Mouse (Mus musculus) layer of hippocampus, adult 9-10 months (tissue): ENCODE data around the gene Llgl2.

Experiments used
- DNase-seq: peaks from one replicate; pipeline ENCODE4 v3.0.0; 2022; ENCODE audit warnings: low spot score

Llgl2 gene

DNA sequence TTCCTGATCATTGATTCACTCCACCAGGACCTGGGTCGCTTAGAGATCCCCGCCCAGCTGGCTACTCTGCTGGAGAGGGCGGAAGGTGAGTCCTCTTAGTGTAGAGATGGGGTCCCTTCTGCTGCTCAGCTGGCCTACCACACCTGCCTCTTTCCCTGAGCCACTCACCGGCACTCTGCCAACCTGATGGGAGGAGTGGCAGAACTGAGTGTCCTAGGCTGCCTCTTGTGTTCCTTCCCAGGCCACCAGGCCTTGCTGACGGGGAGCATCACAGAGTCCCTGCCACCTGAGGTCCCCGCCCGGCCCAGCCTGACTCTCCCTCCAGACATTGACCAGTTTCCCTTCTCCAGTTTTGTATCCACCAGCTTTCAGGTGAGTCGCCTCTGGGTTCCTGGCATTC, 54.2 kb downstream of the Llgl2 start:
- DNase-seq, result no peak

DNA sequence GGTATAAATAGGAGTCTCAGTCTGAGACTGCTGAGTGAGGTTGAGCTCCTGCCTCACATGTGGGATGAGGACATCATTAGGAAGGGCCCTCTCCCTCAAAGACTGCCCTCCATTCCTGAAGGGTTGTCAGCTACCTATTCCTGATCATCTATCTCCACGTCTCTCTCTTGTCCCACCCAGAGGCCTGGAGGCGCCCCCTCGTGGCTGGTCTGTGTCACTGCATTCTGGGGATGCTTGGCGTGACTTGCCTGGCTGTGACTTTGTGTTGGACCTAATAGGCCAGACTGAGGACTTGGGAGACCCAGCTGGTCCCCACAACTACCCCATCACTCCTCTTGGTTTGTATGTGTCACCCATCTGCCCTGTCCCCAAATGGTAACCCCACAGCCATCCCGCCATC, 57.2 kb downstream of the Llgl2 start:
- no peak for DNase-seq

DNA sequence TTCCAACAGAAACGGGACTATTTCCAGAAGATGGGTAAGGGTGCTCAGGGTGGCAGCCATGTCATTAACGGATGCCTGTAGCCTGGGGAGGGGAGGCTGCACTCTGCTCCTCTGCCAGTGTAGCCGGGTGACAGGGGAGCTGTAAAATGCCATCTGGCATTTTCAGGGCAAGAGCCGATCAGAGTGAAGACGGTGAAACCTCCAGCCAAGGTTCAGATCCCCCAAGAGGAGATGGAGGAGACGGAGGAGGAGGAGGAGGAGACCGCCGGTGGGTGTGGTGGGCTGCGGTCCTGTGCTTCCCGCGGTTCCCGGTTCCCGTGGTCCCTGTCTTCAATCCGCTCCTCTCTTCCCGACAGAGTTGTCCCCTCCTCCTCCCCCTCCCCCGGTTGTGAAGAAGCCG, 59.4 kb downstream of the Llgl2 start:
- no peak for DNase-seq

DNA sequence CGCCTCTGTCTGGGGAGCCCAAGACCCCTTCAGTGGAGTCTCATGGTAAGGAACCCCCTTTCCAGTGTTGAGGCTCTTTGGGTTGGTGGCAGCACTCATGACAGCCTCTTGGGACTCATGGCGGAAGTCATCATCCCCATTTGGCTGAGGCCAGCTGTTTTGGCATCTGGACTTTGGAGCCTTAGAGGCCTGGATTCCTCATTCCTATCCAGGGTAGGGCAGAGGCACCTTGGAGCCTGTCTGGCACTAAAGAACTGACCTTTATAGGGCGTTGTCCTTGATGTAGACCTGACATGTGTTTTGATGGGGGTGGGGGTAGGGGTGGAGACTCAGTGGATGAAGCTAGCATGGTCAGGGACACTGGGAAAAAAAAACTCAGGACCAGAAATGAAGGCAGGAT, 60.5 kb downstream of the Llgl2 start:
- DNase-seq, result no peak

DNA sequence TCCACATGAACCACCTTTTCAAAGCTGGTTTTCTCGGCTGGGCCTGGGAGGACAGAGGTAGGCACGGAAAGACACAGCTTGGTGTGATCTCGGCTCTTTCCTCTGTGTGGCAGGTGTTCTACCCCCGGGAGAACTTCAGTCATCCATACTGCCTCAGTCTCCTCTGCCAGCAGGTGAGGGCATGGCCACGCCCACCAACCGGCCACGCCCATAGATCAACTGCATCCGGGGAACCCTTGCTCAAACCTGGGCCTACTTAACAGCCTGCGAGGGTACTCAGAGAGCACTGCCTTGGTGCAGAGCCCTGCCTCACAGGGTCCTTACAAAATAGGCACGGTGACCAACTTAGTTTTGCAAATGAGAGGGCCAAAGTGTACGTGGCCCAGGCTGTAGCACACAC, 61.4 kb downstream of the Llgl2 start:
- no peak for DNase-seq

DNA sequence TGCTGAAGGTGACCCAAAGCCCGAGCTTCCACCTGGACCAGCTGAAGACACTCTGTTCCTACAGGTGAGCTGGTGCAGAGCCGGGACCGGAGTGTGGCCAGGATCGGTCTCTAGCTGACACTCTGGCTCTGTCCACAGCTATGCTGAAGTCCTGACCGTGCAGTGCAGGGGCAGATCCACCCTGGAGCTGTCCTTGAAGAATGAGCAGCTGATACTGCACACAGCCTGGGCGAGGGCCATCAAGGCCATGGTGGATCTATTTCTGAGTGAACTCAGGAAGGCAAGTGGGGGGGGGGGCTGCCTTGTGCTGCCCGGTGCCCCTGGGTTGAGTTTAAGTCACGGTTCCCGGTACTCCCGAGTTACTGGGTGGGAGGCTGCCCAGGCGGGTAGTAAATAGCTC, 62.6 kb downstream of the Llgl2 start:
- DNase-seq, result no peak

DNA sequence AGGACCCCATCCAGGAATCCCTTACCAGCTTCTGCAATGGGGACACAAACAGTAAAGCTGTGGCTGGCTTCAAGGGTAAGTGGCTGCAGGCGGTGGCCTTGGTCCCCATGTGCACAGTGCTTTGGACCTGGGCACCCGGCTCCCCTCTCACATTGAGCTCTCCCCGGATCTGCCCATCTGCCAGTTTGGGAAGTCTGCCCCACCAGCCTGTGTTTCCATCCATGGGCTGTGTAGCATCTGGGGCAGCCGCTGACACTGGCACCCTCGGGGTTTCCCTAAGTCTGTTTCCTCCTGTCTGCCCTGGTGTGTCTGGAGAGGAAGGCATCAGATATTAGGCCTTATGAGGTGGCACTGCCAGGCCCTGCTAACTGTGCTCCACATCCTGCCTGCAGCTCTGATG, 64.2 kb downstream of the Llgl2 start:
- no peak for DNase-seq

DNA sequence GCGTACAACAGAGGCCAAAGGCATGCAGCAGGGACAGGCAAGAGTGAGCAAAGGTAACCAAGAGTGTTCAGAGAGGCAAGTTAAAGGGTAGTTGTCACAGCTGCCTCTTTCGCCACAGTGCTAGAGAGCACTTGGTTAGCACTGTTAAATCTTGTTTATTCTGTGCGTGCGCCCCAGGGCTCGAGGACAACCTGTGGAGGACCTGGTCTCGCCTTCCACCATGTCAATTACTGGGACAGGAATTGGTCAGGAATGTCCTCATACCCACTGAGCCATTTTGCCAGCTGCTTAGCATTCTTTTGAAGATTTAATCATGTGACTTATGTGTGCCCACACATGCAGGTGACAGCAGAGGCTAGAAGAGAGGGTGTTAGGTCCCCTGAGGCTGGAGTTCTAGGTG, 65.3 kb downstream of the Llgl2 start:
- no peak for DNase-seq

DNA sequence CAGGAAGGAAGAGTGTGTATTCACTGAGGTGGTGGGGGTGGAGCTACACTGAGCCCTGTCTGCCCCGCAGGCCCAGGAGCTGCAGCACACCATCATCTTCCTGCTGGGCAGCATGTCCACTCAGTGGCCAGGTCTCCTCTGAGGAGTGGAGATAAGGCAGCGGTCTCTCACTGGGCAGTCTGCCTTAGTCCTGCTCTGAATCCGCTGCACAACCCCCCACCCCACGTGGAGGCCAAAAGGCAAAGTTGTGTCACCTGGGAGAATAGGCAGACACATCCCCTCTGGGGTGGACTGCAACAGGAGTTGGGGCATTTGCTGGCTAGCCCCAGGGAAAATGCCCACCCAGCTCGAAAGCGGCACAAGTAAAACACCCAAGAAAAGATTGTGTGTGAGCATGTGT, 68.4 kb downstream of the Llgl2 start:
- no peak for DNase-seq

DNA sequence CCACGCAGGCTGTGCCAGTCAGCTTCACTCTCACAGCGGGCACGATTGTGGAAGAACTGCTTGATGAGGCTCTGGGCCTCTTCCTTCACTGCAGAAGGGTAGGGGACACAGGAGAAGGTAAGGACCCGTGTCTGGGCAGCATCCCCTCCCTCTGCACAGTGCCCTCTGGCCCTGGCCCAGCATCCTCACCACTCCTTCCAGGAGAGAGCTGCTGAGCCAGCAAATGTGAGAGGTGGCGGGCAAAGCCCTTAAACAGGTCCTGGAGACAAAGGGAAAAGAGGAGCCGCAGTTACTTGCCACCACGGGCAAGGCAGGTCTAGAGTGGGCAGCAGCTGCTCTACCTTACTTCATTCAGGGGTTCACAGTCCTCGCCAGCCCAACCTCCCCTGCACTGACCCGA, 69.2 kb downstream of the Llgl2 start:
- DNase-seq, result no peak

DNA sequence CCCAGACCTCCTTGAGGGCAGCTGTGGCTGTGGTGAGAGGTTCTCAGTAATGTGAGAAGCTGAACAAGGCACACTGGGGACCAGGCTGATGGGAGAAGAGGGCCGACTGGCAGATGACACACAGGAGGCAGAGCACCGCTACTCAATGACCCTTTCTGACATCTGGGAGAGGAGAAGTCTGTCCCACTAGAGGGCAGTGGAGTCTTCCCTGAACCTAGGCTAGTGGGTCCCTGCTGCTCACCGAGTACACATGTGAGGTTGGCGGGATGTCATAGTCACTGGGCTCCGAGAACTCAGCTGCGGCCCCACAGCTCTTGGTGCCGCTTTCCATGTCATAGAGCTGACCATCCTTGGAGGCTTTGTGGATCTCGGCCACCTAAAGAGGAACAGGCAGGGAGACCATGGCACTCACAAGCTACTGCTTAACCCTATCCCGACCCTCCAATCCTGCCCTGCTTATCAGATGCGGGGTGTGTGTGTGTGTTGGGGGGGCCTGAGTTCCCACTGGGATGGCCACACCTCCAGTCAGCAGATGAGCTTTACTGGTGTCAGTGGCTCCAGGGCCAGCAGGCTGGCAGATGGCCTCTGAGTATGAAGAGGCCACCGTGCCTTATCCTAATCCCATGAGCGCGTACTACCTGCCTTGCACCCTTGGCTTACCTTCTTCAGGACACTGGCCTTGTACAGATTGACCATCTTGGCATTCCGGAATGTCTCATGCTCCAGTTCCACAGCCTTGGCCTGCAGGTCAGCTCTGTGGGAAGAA, 71.1 kb downstream of the Llgl2 start:
- no peak for DNase-seq

DNA sequence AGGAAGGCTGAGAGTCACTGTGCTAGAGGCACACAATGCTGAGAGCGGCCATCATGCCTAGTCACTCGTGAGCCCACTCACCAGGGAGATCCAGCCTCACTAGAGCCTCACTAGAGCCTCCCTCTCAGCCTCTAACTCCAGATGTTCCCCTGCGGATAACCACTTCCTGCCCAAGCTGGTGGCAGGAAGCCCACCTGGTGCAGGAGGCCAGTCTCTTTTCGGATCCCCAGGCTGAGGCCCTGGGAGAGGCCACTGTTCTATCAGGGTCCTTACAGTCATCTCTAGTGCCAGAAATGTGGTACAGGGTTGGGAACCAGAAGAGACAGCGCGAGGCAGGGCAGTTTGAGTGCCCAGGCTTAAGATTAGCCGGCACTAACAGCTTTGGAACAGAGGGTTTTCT, 74.6 kb downstream of the Llgl2 start:
- DNase-seq, result no peak

DNA sequence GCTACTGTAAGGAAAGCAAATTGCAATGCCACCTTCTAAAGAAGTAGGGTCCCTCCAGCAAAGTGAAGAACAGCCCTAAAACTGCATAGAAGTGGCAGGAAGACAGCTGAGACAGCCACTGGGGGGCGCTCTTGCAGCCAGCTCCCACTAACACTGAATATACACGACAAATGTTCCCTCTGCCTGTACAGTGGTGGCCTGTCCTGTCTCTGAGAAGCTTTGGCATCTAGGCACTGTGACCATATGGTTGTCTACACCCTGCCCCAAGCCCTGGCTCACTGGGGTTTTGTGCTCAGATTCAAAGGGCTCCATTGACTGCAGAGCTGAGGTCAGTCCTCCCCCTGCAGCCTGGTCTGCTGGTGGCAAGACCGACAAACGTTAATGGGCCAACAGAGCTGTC, 75.0 kb downstream of the Llgl2 start:
- peak; percentile 57 for DNase-seq

DNA sequence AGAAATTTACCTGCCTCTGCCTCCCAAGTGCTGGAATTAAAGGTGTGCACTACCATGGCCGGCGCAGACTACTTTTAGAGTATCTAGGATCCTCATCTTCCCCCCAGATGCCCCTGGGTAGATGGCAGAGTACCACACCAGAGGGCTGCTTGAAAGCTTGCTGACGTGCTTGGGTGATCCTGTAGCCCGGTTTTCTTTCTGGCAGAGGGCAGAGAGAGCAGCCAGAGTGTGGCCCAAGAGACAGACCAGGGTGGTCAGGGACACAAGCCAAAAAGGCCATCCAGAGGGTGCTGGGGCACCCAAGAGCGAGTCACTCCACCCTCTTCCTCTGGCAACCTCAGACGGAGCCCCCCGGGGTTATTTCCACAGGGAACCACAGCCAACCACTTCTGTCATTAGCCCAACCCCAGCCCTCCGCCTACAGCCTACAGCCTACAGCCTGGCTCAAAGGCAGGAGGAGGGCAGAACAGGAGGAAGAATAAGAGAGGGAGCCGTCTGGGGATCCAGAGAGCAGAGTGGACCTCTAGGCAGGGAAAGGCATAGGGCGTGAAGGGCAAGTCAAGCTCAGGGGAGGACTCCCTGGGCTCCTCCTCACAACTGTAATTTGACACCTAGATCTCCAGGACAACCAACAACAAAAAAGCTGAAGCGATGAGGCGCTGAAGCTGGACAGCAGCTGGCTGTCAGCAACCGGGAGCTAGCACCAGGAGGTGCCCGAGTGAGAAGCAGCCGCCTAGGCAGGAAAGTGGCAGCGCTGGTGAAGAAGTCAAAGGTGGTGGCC, 75.8 kb downstream of the Llgl2 start, which contains the start of gene Smim5:
Gene Smim5 (plus strand): TSS at position 481 of the 781 bp plus-strand sequence.
- no peak for DNase-seq

DNA sequence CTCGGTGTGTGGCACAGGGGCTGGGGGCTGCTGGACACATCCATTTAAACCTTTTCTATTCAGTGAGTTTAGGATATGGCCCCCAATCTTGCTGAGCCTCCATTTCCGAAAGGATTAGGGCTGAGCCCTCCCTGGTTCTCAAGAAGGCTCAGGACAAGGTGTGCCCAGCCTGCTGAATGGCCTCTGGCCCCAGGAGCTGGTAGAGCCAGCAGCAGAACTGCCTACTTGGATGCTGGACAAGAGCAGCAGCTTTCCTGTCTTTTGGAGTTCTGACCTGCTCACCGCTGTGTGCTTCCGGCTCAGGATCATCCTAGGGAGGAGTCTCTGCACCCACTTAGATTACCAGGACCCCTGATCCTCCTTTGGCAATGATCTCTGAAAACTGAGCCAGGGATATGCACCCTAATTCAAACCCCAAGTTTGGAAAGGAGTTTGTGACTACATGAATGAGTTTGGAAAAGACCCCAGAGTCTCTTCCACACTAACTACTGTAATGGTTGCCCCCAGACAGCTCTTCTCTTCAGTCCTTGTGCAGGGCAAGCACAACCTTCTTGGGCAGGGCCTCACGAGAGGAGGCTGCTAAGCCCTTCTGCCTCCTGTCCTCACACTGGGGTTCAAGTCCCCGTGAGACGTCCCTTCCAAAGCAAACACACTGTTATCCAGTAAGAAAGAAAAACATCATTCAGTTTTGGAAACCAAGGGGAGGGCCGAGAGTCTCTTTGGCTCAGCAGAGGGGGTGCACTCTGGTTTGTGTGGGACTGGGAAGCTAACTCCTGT, 76.9 kb downstream of the Llgl2 start:
- DNase-seq, result no peak

DNA sequence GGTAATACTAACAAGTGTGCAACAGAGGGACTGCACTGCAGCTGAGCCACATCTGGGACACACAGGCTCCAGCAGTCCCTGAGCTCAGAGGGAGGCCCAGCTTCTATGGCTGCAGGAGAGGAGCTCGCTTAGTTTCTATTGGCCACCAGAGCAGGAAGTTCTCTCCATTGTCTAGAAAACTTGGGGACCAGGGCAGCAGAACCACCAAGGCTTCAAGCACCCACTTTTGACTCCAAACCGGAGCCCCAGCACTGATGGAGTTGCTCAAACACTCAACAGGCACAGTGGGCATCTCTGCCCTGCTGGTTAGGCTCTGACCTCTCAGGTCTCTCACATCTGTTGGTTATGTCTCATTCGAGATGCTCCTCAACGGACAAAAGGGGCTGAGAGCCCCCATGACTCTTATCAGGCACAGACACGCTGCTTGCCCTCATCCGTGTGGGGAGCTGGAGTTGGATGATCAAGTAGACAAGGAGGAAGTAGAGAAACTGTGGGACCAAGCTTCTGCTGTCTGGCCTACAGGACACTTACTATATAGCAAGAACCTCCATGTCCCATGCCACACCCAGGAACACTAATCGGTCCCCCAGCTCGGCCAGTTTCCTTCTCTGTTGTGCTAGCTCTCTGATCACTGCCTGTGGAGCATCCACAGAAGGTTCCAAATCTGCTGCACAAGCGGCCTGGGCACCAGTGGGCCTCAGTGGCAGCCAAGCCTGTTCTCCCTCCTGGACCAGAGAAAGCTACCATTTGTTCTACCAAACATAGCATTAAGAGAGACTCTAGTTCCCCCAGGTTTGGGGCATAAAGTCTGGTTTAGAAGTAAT, 77.7 kb downstream of the Llgl2 start:
- no peak for DNase-seq

DNA sequence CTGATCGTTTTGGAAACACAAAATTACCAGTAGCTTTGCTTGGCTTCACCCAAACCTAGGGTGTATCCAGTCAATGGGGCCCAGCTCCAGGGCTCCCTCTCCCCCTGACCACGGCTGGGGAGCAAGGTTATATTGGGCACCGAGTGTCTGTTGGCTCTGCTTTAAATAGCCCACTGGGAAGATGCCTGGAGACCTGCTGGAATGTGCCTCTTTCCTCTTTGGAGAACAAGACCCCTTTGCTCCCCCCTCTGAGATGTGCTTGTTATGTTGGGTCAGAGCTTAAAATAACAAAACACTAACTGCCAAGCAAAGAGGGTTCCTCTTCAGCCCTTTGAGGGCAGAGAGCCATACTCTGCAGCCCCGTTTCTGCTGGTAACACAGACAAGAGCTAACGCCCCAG, 78.3 kb downstream of the Llgl2 start:
- DNase-seq, result no peak

DNA sequence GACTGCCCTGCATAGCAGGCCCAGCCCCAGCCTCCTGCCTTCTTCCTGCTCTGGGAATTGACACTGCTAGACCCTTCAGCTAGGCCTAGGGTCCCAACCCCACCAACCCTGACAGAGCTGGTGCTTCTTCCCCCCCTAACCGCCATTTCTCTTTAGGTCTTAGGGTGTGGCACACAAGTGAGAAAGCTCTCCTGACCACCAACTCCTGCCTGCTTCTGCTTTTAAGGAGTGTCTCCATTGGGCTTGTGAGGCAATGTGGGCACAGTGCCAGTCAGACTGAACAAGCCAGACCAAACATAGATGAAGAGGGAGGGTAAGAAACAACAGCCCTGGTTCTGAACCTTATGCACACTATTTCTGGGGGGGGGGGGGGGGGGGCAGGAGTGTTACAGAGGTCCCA, 79.0 kb downstream of the Llgl2 start:
- DNase-seq, result no peak

DNA sequence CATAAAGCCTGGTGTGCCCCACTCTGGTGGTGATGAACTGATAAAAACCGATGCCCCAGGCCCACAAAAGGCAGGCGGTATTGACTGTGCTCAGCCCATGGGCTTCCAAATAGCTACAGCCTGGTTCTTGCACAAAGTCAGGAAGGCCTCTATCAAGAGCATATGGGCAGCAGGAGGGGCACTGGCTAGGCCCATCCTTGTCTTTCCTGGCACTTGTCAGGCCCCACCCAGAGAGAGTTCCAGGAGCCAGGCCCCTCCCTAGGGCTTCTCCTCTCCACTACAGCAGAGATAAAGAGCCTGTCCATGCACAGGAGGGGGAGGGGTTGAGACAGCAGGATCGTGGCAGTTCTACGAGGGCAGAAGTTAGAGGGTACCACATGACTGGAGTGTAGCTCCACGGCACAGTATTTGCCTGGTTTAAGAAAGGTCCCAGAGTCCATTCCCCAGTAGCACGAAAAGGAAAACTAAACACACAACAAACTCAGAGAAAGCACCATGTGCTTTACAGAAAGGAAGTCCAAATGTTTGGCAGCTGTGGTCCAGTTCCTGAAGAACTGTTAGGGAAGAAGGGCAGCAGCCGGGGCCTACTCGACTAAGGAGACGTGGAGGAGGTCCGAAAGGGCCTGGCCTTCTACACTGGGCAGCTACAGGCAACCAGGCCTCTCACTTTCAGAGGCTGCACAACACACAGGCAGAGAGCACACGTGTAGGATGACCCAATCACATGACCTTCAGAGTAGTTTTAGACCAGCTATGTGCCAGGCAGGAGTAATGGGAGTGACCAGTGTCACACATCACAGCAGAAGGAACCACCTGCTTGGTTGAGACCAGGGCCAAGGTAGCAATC, 79.8 kb downstream of the Llgl2 start:
- no peak for DNase-seq

DNA sequence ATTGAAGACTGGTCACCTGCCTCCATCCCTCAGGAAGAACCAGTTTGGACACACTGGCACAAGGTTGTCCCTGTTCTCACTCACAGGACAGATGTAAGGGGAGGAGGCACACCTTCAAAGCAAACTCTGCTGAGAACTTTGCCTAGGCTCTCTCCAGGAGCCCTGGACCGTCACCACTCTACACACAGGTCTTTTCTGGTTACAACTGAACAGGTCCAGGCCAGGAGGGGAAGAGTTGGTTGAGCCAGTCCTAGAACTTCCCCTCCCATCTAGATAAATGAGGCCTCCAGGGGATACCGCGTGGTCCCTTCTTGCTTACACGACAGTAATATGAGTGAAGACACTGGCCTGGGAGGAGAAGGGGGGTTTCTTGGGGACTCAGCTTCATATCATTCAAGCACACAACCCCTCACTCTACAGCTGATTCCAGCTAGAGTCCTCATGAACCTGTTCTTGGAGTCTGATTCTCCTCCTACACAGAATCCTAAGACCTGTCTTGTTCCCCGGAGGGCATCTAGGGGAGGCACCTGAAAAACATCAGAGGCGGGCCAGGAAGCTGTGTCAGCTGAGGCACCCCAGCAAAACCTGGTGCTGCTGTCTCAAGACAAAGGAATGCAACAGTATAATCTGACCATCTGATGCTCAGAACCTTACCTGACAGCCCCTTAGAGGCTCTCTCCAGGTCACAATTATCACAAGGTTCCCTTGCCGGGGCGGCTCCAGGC, 80.5 kb downstream of the Llgl2 start:
- no peak for DNase-seq
